Mouse (Mus musculus) hindbrain, postnatal 0 days (tissue): ENCODE results near the gene Slc2a5. TPM values are rescaled to one million over a fixed set of nuclear protein-coding genes. Genes with fewer than 3 reads are reported as not detected.
A peak's percentile ranks its signal among the peaks of the same experiment; 100 is the strongest.

Experiments
- ATAC-seq: fragments of 200-750 bp; cut with Nextera tagmentation; 2 replicates; pipeline ENCODE4 v1.8.0; 2017; ENCODE audit warnings: mild to moderate bottlenecking, moderate TSS enrichment, moderate library complexity
- DNase-seq: peaks from one replicate; pipeline ENCODE4 v3.0.0-alpha.2; 2015; ENCODE audit warnings: low spot score
- H3K27ac ChIP-seq: fragments of 300-500 bp; sonication (generic); 2 replicates; pipeline ENCODE4 v1.5.1; 2014; ENCODE audit warnings: mild to moderate bottlenecking
- H3K27me3 ChIP-seq: fragments of 300-500 bp; sonication (generic); 2 replicates; pipeline ENCODE4 v1.6.1; 2014; ENCODE audit warnings: low read length, mixed read lengths; ENCODE audit not compliant: insufficient read depth
- H3K36me3 ChIP-seq: fragments of 300-500 bp; sonication (generic); 2 replicates; pipeline ENCODE4 v1.6.1; 2014; ENCODE audit warnings: low read length, mixed read lengths; ENCODE audit not compliant: insufficient read depth
- H3K4me1 ChIP-seq: fragments of 300-500 bp; sonication (generic); 2 replicates; pipeline ENCODE4 v1.6.1; 2014; ENCODE audit warnings: antibody characterized with exemption, low read length, mixed read lengths; ENCODE audit not compliant: insufficient read depth
- H3K4me2 ChIP-seq: fragments of 300-500 bp; sonication (generic); 2 replicates; pipeline ENCODE4 v1.6.1; 2014; ENCODE audit warnings: low read depth, mild to moderate bottlenecking, low read length, moderate library complexity, mixed read lengths
- H3K4me3 ChIP-seq: fragments of 300-500 bp; sonication (generic); 2 replicates; pipeline ENCODE4 v1.5.1; 2014; ENCODE audit warnings: low read length
- H3K9ac ChIP-seq: fragments of 300-500 bp; sonication (generic); replicated peaks from 2 replicates; pipeline ENCODE4 v1.6.1; 2014; ENCODE audit warnings: mild to moderate bottlenecking, low read length, moderate library complexity, mixed read lengths
- H3K9me3 ChIP-seq: fragments of 300-500 bp; sonication (generic); 2 replicates; pipeline ENCODE4 v1.6.1; 2016; ENCODE audit warnings: low read length, mixed read lengths
- CTCF ChIP-seq: IDR thresholded peaks from 2 replicates; pipeline ENCODE4 v1.5.1; 2016; ENCODE audit warnings: antibody characterized with exemption, control low read depth, low read depth
- WGBS: fragments of 180-500 bp; shearing (Covaris S2); extraction: QIAGEN DNeasy Blood & Tissue Kit; methylation state at CpG from one replicate; pipeline ENCODE4 v1.1.7; 2014; 5-methylcytosine and 5-hydroxymethylcytosine counted together
- polyA plus RNA-seq: library from polyadenylated mRNA; unstranded; fragments of >200 nt; fragmentation: Nextera tagmentation; extraction: Ambion mirVana; gene quantifications from 2 replicates; pipeline ENCODE4 v1.2.1, GENCODE M21; 2015
- total RNA-seq: library from RNA; depleted of rRNA; stranded (reverse); fragments of >200 nt; gene quantifications from 2 replicates; pipeline ENCODE4 v1.2.3, GENCODE M21; 2014

Slc2a5 gene
- total and polyA plus RNA-seq, 2 experiments from 2014 or later = 1.5 to 2.7 TPM

GRCm38 (mm10) chr4:150098880-150099279 lies 20.2 kb upstream of the Slc2a5 start:
- no peaks in the 10 kb centered on the region for H3K36me3 ChIP-seq
- no peak overlapping the region for H3K4me2 ChIP-seq
- DNase-seq = peak; percentile 85
- WGBS = 20% methylated on average over 10 of the region's 10 CpGs
- no peak overlapping the region for H3K9ac ChIP-seq
- H3K4me1 ChIP-seq = no peaks in the 10 kb centered on the region
- no peaks in the 10 kb centered on the region for H3K27me3 ChIP-seq
- peak; percentile 57 for ATAC-seq
- H3K27ac ChIP-seq = no peak overlapping the region
- H3K9me3 ChIP-seq = no peaks in the 10 kb centered on the region
- TF ChIP-seq CTCF = peak; percentile 99
- H3K4me3 ChIP-seq = no peak overlapping the region

- Histone ChIP-seq H3K4me2 (no peak overlapping the region), H3K27ac (no peak overlapping the region), H3K27me3 (no peaks in the 10 kb centered on the region), H3K36me3 (no peaks in the 10 kb centered on the region), H3K9ac (no peak overlapping the region), H3K9me3 (no peaks in the 10 kb centered on the region), H3K4me3 (no peak overlapping the region), H3K4me1 (no peaks in the 10 kb centered on the region)
- DNase-seq = no peak
- WGBS = 90% methylated on average over 7 of the region's 7 CpGs
- no peak for TF ChIP-seq CTCF
- no peak for ATAC-seq
These were observed 16.3 kb upstream of the Slc2a5 start for GRCm38 (mm10) chr4:150102822-150103221.

- DNase-seq (no peak), ATAC-seq (no peak)
- H3K4me3 ChIP-seq = no peak overlapping the region
- H3K27ac ChIP-seq = no peak overlapping the region
- H3K9me3 ChIP-seq = no peaks in the 10 kb centered on the region
- no peaks in the 10 kb centered on the region for H3K4me1 ChIP-seq
- no peaks in the 10 kb centered on the region for H3K36me3 ChIP-seq
- no peak for TF ChIP-seq CTCF
- WGBS = 60% methylated on average over 7 of the region's 7 CpGs
- H3K4me2 ChIP-seq = no peak overlapping the region
- no peaks in the 10 kb centered on the region for H3K27me3 ChIP-seq
- H3K9ac ChIP-seq = no peak overlapping the region
These were observed 13.4 kb upstream of the Slc2a5 start for GRCm38 (mm10) chr4:150105671-150106070.

DNA sequence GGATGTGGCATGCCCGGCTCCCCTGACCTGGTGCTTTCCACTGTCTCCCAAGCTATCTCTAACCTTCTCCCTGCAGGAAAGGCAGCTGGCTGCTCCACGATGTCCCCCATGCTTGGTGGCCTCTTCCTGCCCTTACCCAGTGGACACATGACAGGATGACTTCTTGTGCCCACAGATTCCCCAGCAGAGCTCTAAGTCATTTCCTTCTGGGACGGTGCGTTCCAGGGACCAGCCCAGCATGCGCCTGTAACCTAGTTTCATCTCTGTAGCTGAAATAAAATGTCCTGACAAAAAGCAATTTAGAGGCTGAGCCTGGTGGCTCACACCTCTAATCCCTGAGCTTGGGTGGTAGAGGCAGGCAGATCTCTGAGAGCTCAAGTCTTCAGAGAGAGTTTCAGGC lies 12.4 kb upstream of the Slc2a5 start:
- WGBS = 82% methylated on average over 5 of the region's 5 CpGs
- no peak for DNase-seq
- H3K4me3 ChIP-seq = no peak overlapping the region
- no peaks in the 10 kb centered on the region for H3K4me1 ChIP-seq
- no peaks in the 10 kb centered on the region for H3K27me3 ChIP-seq
- H3K9me3 ChIP-seq = no peaks in the 10 kb centered on the region
- H3K9ac ChIP-seq = no peak overlapping the region
- no peak overlapping the region for H3K27ac ChIP-seq
- no peak overlapping the region for H3K4me2 ChIP-seq
- no peak for TF ChIP-seq CTCF
- H3K36me3 ChIP-seq = no peaks in the 10 kb centered on the region
- ATAC-seq = no peak

- no peak for ATAC-seq
- Histone ChIP-seq H3K36me3 (no peaks in the 10 kb centered on the region), H3K4me1 (no peaks in the 10 kb centered on the region), H3K4me3 (no peak overlapping the region), H3K9me3 (no peaks in the 10 kb centered on the region), H3K9ac (no peak overlapping the region), H3K27me3 (no peaks in the 10 kb centered on the region), H3K4me2 (no peak overlapping the region), H3K27ac (no peak overlapping the region)
- TF ChIP-seq CTCF = no peak
- DNase-seq = peak; percentile 32
- WGBS = 35% methylated on average over 3 of the region's 3 CpGs
These were observed 9.4 kb upstream of the Slc2a5 start for GRCm38 (mm10) chr4:150109636-150110035.

DNA sequence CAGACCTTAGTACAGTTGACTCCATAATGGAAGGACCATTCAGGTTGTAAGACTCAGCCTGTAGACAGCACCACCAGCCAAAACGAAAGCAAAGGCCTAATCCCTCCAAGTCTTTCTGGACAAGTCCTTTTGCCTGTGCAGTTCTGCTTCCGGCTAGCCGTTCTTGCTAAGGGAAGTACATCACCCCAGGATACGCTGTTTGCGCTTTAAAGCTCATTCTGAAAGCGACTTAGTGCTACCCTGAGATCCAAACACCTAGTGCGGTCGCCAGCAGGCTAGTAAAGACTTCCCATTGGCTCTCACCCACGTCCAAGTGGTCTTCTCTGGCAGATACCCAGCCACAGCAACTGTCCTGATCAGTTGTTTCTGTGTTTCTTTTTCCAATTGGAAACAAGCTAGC lies 8.7 kb upstream of the Slc2a5 start:
- H3K27ac ChIP-seq = no peak overlapping the region
- no peak overlapping the region for H3K4me2 ChIP-seq
- no peak overlapping the region for H3K4me3 ChIP-seq
- ATAC-seq (no peak), DNase-seq (no peak)
- no peak for TF ChIP-seq CTCF
- H3K9ac ChIP-seq = no peak overlapping the region
- 68% methylated on average over 9 of the region's 9 CpGs for WGBS
- H3K36me3 ChIP-seq = no peaks in the 10 kb centered on the region
- H3K27me3 ChIP-seq = no peaks in the 10 kb centered on the region
- H3K4me1 ChIP-seq = no peaks in the 10 kb centered on the region
- H3K9me3 ChIP-seq = no peaks in the 10 kb centered on the region

DNA sequence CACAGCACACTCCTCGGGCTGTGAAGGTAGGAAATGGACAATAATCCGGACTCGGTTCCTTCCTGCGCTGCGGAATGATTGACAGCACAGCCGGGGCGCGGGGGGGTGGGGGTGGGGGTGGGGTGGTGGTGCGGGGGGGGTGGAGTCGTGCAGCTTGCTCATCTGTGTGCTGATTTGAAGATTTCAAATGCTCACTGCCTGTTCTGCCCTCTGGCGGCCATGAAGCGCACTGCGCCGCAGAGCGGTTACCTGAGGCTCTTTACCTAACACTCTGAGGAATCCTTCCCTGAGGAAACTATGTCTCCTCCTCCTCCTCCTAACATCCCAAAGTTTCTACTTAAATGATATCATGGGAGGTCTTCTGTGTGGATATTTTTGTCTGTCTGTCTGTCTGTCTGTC lies 6.2 kb upstream of the Slc2a5 start:
- Histone ChIP-seq H3K4me1 (no peaks in the 10 kb centered on the region), H3K9me3 (no peaks in the 10 kb centered on the region), H3K4me3 (no peak overlapping the region), H3K9ac (no peak overlapping the region), H3K27ac (no peak overlapping the region), H3K4me2 (peak overlapping the region; percentile 38; the same call in 1 of the 2 replicates), H3K27me3 (no peaks in the 10 kb centered on the region), H3K36me3 (no peaks in the 10 kb centered on the region)
- DNase-seq (peak; percentile 71), ATAC-seq (peak; percentile 33; the same call in 1 of the 2 replicates)
- WGBS = 7% methylated on average over 14 of the region's 15 CpGs
- peak; percentile 80 for TF ChIP-seq CTCF
